Mouse (Mus musculus): Measurements from ENCODE around the gene Slfn14.
"Not testable (repeated sequence)": the region's sequence is repeated elsewhere in the genome, so short reads cannot be mapped to it uniquely, and the experiment has no call there.

Gene Slfn14

GRCm38 (mm10) chr11:83286566-83286965 is at the start of gene Slfn14:
TSS of gene Slfn14 (minus strand) at chr11:83286726.
- DNase-seq (ENCODE audit: low spot score), result no peak

DNA sequence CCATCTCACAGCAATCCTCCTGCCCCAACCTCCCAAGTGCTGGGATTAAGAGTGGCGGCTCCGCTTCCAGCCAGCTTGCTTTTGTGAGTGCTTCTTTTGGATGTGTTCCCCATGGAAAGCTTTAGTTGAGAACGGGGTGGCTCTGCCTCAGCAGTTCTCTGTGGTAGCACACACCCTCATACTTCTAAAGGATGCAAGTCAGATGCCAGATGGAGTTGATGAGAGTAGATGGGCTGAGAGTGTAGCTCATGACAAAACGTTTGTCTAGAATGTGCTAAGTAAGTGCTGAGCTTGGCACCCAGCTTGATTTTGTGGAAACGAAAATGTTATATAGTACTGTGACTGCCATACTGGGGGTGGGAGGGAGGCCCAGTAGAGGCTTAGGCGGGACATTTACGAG is 49.3 kb upstream of the Slfn14 start:
- DNase-seq (ENCODE audit: low spot score), result no peak

GRCm38 (mm10) chr11:83327427-83327826 is 40.9 kb upstream of the Slfn14 start:
- peak; percentile 84 for DNase-seq (ENCODE audit: low spot score)

DNA sequence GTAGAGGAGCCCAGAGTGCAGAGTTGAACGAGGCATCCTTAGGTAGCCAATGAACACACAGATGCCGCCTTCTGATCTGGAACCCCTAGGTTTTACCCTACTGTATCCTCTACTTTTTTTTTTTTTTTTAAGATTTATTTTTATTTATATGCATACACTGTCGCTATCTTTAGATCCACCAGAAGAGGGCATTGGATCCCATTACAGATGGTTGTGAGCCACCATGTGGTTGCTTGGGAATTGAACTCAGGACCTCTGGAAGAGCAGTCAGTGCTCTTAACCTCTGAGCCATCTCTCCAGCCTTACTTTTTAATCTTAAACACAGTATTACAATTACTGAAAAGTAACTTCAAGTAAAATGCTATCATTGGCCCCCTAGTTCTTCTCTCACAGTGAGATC is 40.2 kb upstream of the Slfn14 start:
- not testable (repeated sequence) for DNase-seq (ENCODE audit: low spot score)

DNA sequence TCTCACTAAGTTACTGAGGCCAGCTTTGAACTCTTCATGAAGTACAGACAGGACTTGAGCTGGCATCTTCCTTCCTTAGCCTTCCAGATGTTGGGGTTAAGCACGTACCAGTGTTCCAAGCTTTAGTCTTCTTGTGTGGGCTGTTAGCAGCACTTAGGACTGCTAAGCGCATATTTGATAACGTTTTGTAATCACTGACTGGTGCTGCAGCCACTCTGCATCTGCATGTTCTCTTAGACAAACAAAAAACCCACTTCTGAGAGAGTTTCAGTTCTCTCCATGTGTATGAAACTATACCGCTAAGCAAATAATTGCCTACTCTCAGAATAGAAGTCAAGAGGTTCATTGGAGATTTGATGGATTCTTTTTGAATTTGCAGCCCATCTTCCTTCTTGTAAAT is 32.5 kb upstream of the Slfn14 start:
- no peak for DNase-seq (ENCODE audit: low spot score)

GRCm38 (mm10) chr11:83312471-83312870 is 25.9 kb upstream of the Slfn14 start:
- no peak for DNase-seq (ENCODE audit: low spot score)

- no peak for DNase-seq (ENCODE audit: low spot score)
Observed at GRCm38 (mm10) chr11:83306700-83307253, 20.3 kb upstream of the Slfn14 start.

DNA sequence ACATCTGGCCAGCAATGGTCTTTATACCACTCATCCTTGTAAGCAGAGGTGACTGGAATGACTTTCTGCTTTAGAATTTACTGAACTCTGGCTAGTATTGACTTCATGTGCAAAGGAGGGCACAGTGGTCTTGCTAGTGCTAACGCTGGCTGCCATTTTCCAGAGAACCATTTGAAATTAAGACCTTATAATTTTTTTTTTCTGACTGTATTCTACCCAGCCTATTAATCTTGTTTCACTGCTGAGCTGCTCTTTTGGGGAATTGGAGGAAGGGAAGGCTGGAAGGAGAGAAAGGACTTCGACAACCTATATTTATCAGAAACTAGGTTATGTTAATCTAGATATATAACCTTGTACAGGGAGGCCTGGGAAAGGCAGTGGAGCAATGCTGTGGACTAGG is 18.0 kb upstream of the Slfn14 start:
- no peak for DNase-seq (ENCODE audit: low spot score)

DNA sequence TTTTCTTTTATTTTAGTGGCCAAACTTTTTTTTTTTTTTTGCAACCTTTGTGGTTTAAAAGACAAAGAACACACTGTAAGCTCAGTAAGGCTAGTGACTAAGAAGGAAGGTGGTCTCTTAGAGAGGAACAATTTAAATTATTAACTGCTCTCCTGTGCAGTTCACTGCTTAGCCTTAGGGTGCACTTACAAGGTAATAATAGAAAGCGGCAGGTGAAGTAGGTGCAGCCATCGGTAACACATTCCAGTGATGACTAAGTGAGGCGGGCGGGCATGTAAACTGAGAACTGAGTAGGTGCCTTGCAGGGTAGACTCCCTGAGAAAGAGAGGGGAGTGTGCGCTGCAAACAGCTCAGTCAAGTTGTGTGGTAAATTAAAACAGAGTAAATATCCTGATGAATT is 17.2 kb upstream of the Slfn14 start:
- DNase-seq (ENCODE audit: low spot score), result no peak

GRCm38 (mm10) chr11:83302526-83303251 is 16.2 kb upstream of the Slfn14 start, which contains the start of gene Pex12:
TSS of gene Pex12 (minus strand) at chr11:83302586.
- DNase-seq (ENCODE audit: low spot score), result peak; percentile 96

DNA sequence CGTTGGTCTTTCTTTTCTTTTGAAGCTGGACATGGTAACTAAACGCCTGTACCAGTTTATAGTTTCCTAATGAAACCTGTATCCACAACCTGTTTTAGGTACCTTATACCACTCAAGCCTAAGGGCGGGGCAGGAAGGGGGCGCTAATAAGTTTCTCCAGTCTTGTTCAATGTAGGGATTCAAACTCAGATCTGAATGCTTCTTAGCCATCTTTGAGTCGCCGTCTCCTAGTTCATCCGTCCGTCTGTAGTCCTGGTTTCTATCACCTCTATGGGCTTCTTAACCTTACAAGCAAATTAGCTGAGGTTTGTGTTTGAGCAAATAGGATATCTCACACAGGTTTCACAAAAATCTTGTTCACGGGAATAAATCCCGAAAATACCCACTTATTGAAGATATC is 15.6 kb upstream of the Slfn14 start:
- DNase-seq (ENCODE audit: low spot score), result no peak

GRCm38 (mm10) chr11:83301431-83301831 is 14.9 kb upstream of the Slfn14 start:
- DNase-seq (ENCODE audit: low spot score), result no peak

- DNase-seq (ENCODE audit: low spot score), result no peak
Observed at GRCm38 (mm10) chr11:83299724-83300123, 13.2 kb upstream of the Slfn14 start.

- DNase-seq (ENCODE audit: low spot score), result peak; percentile 93
Observed at GRCm38 (mm10) chr11:83298225-83299195, 12.0 kb upstream of the Slfn14 start, which contains the start of gene Ap2b1. TSS of gene Ap2b1 (plus strand) at chr11:83299024.

GRCm38 (mm10) chr11:83297816-83298215 is 11.3 kb upstream of the Slfn14 start:
- no peak for DNase-seq (ENCODE audit: low spot score)

DNA sequence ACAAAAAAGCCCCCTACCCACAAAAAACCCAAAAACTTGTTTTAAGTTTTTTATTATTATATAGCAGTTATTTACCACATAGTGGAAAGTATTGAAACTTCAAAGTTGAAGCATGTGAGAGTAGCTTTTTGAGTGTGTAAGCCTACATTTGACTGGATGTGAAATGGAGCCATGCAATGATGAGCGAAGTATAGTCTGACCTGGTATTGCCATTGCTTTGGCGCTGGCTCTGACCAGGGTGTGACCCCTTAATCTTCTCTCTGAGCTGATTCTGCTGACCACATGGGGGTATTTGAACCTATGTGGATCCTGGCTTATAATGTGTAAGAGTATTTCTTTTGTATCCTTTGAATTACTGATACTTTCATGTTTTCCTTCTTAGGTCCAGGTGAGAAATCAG is 7.6 kb upstream of the Slfn14 start:
- DNase-seq (ENCODE audit: low spot score), result no peak

GRCm38 (mm10) chr11:83293182-83293581 is 6.7 kb upstream of the Slfn14 start:
- no peak for DNase-seq (ENCODE audit: low spot score)

GRCm38 (mm10) chr11:83292251-83292587 is 5.7 kb upstream of the Slfn14 start:
- peak; percentile 32 for DNase-seq (ENCODE audit: low spot score)

DNA sequence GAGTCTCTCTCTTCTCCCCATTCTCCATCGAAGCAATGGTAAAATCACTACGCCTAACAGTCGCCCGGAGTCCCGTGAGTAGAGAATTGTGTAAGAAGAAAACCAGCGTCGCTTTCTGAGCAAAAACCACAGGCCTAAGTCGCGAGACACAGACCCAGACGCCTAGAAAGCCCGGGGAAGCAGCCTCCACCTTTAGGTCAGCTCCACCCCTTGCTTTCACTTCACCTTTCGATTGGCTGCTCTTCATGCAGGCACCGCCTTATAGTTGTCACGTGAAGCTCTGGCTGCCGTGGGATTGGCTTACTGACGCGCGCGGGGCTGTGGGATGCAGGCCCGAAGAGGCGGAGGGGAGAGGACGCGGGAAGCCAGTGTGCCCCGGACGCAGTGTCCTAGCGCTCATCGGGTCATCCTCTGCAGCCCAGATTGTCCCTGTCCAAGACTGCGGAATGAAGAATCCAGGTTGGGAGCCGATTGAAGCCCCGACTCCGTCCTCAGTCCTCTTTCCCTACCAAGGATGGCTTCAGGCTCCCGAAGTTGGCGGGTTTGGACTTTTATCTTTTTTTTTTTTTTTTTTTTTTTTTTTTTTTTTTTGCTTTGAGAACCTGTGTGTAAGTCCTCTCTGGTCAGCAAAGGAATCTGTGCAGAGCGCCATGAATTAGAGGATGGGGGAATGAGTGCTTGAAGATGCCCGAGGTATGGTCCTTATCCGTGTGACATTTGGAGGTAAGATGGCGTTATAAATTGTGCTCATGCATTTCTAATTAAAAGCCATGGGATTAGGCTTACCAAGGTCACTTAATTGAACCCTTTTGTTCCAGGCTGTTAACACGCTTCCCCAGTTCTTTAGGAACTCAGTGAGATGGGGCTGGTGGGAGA is 5.1 kb upstream of the Slfn14 start:
- peak; percentile 97 for DNase-seq (ENCODE audit: low spot score)

GRCm38 (mm10) chr11:83289633-83290032 is 3.1 kb upstream of the Slfn14 start:
- no peak for DNase-seq (ENCODE audit: low spot score)

- no peak for DNase-seq (ENCODE audit: low spot score)
Observed at GRCm38 (mm10) chr11:83289036-83289435, 2.5 kb upstream of the Slfn14 start.

- DNase-seq (ENCODE audit: low spot score), result no peak
Observed at GRCm38 (mm10) chr11:83285627-83286026, 899 bp downstream of the Slfn14 start.
